Mouse (Mus musculus): ENCODE results near the gene Zfp345. TPM values are rescaled to one million over a fixed set of nuclear protein-coding genes. Genes with fewer than 3 reads are reported as not detected.
"Not testable (repeated sequence)": the region's sequence is repeated elsewhere in the genome, so short reads cannot be mapped to it uniquely, and the experiment has no call there.

Gene Zfp345
- 1.6 and 1.9 TPM in 2 replicates for total RNA-seq (2021)
- long read RNA-seq, partial matches to known transcripts = 0 of 1 reads
- long read RNA-seq, other reads (novel, unspliced or antisense) = 0 of 1 reads

- DNase-seq = peak; percentile 15
These were observed at the start of gene Zfp345 for GRCm38 (mm10) chr2:150484939-150485778. TSS of gene Zfp345 (minus strand) at chr2:150485091.

GRCm38 (mm10) chr2:150525703-150526207 lies 40.9 kb upstream of the Zfp345 start:
- DNase-seq = peak; percentile 2

GRCm38 (mm10) chr2:150512837-150513236 lies 27.9 kb upstream of the Zfp345 start:
- no peak for DNase-seq

GRCm38 (mm10) chr2:150500124-150500973 lies 15.5 kb upstream of the Zfp345 start:
- DNase-seq = not testable (repeated sequence)

- DNase-seq = no peak
These were observed 8.1 kb upstream of the Zfp345 start for GRCm38 (mm10) chr2:150493031-150493430.

GRCm38 (mm10) chr2:150451180-150451919 lies 33.5 kb downstream of the Zfp345 start, which contains the start of gene Zfp442:
TSS of gene Zfp442 (minus strand) at chr2:150451486.
- peak; percentile 62 for DNase-seq

GRCm38 (mm10) chr2:150439084-150439483 lies 45.8 kb downstream of the Zfp345 start:
- DNase-seq = not testable (repeated sequence)

Other genes with a start within 250 kb of the Zfp345 start
- gene Gm21994, start 229.5 kb downstream of the Zfp345 start, total RNA-seq (2021) = 8.2 and 9.8 TPM in 2 replicates
- gene Gm14124, start 227.6 kb downstream of the Zfp345 start, total RNA-seq (2021) = 0.61 and 0.62 TPM in 2 replicates
- gene Gm10130, start 161.4 kb downstream of the Zfp345 start, total RNA-seq (2021) = 4.3 and 5.7 TPM in 2 replicates
- 9.0 and 9.8 TPM in 2 replicates for gene 3300002I08Rik, start 122.3 kb downstream of the Zfp345 start, total RNA-seq (2021)
- 8.4 and 8.8 TPM in 2 replicates for gene Zfp442, start 33.6 kb downstream of the Zfp345 start, total RNA-seq (2021)
- not detected in 2 replicates for gene Cst7, start 85.3 kb upstream of the Zfp345 start, total RNA-seq (2021)
- 115 and 122 TPM in 2 replicates for gene Apmap, start 123.5 kb upstream of the Zfp345 start, total RNA-seq (2021)
- gene Acss1, start 183.4 kb upstream of the Zfp345 start, total RNA-seq (2021) = 17.3 and 23.4 TPM in 2 replicates
- gene Vsx1, start 204.3 kb upstream of the Zfp345 start, total RNA-seq (2021) = not detected in 2 replicates